Mouse (Mus musculus) ES-Bruce4 (cell line): ENCODE results near the gene Tchh. TPM values are rescaled to one million over a fixed set of nuclear protein-coding genes. Genes with fewer than 3 reads are reported as not detected.
"Not testable (repeated sequence)": the region's sequence is repeated elsewhere in the genome, so short reads cannot be mapped to it uniquely, and the experiment has no call there.

ENCODE experiments used
- H3K27ac ChIP-seq: 2 replicates; pipeline ENCODE4 v1.5.1; 2012; ENCODE audit warnings: low read length, inconsistent platforms; ENCODE audit not compliant: insufficient read depth
- H3K27me3 ChIP-seq: 2 replicates; pipeline ENCODE4 v1.6.1; 2012; ENCODE audit warnings: mild to moderate bottlenecking, low read length, inconsistent platforms; ENCODE audit not compliant: control insufficient read depth, poor library complexity, insufficient read depth, severe bottlenecking
- H3K36me3 ChIP-seq: 2 replicates; pipeline ENCODE4 v1.6.1; 2012; ENCODE audit warnings: inconsistent platforms, mild to moderate bottlenecking, low read length, moderate library complexity; ENCODE audit not compliant: control insufficient read depth, poor library complexity, insufficient read depth, severe bottlenecking
- H3K4me1 ChIP-seq: one replicate; pipeline ENCODE4 v1.8.1; 2011; ENCODE audit warnings: low read length; ENCODE audit not compliant: control insufficient read depth, insufficient read depth
- H3K4me3 ChIP-seq: 2 replicates; pipeline ENCODE4 v1.5.1; 2011; ENCODE audit warnings: low read depth, mild to moderate bottlenecking, low read length
- H3K9ac ChIP-seq: 2 replicates; pipeline ENCODE4 v1.6.1; 2012; ENCODE audit warnings: low read depth, mild to moderate bottlenecking, inconsistent platforms; ENCODE audit not compliant: poor library complexity, severe bottlenecking
- H3K9me3 ChIP-seq: replicated peaks from 2 replicates; pipeline ENCODE4 v1.6.1; 2012; ENCODE audit warnings: mild to moderate bottlenecking, low read length, inconsistent platforms; ENCODE audit not compliant: control insufficient read depth, poor library complexity, insufficient read depth, severe bottlenecking
- CTCF ChIP-seq: IDR thresholded peaks from one replicate; pipeline ENCODE4 v1.8.1; 2011; ENCODE audit warnings: low read depth, low read length
- EP300 ChIP-seq: IDR thresholded peaks from 2 replicates; pipeline ENCODE4 v1.6.1; 2011; ENCODE audit warnings: low read depth, low read length; ENCODE audit not compliant: insufficient read depth
- POLR2A ChIP-seq: IDR thresholded peaks from one replicate; pipeline ENCODE4 v1.8.1; 2011; ENCODE audit warnings: low read length; ENCODE audit not compliant: insufficient read depth
- polyA plus RNA-seq: library from polyadenylated mRNA; stranded (reverse); fragments of >200 nt; gene quantifications from 2 replicates; pipeline ENCODE4 v1.2.4, GENCODE M21; 2011; ENCODE audit warnings: low read depth; ENCODE audit not compliant: missing spikeins, insufficient read depth, insufficient read length

Gene Tchh
- polyA plus RNA-seq, 1 experiment = 1.6 TPM

- H3K36me3 ChIP-seq = no peaks in the 10 kb centered on the region
- H3K4me3 ChIP-seq = peak overlapping the region; percentile 73
- no peaks in the 10 kb centered on the region for H3K9me3 ChIP-seq
- H3K27ac ChIP-seq = no peak overlapping the region
- peak overlapping the region; percentile 23 for H3K9ac ChIP-seq
- peaks cover 7% of the 10 kb centered on the region; the same call in 1 of the 2 replicates for H3K27me3 ChIP-seq
- TF ChIP-seq EP300 (no peak), CTCF (no peak), POLR2A (no peak)
- no peaks in the 10 kb centered on the region for H3K4me1 ChIP-seq
Measured at GRCm38 (mm10) chr3:93443501-93444101, 1.5 kb downstream of the Tchh start.

DNA sequence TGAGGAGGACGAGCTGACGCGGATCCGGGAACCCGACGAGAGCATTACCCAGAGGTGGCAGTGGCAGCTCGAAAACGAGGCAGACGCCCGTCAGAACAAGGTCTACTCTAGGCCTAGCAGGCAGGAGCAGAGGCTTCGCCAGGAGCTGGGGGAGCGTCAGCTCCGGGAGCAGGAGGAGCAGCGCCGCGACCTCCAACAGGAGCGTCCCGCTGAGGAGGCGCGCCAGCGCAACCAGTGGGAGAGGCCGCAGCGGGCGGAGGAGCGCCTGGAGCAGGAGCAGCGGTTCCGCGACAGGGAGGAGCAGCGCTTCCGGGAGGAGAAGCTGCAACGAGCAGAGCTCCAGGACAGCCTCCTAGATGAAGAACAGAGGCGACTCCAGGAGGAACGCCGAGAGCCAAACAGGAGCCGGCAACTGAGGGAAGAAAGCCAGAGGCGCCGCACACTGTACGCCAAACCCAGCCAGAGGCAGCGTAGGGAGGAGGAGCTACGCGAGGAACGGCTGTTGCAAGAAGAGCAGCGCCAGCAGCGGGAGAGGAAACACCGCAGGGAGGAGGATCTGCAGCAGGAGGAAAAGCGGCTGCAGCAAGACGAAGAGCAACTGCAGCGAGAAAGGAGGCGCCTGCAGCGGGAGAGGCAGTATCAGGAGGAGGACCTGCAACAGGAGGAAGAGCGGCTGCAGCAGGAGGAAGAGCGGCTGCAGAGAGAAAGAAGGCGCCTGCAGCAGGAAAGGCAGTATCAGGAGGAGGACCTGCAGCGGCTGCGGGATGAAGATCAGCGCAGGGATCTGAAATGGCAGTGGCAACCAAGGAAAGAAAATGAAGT is 2.4 kb downstream of the Tchh start:
- no peak overlapping the region for H3K27ac ChIP-seq
- H3K27me3 ChIP-seq = peaks cover 7% of the 10 kb centered on the region; the same call in 1 of the 2 replicates
- TF ChIP-seq POLR2A = no peak
- TF ChIP-seq CTCF = no peak
- TF ChIP-seq EP300 = no peak

GRCm38 (mm10) chr3:93445165-93445705 is 3.1 kb downstream of the Tchh start:
- Histone ChIP-seq H3K27me3 (peaks cover 7% of the 10 kb centered on the region; the same call in 1 of the 2 replicates), H3K9ac (peak overlapping the region; percentile 16; the same call in 1 of the 2 replicates), H3K4me3 (peak overlapping the region; percentile 73), H3K9me3 (no peaks in the 10 kb centered on the region), H3K36me3 (no peaks in the 10 kb centered on the region), H3K27ac (no peak overlapping the region), H3K4me1 (no peaks in the 10 kb centered on the region)
- no peak for TF ChIP-seq CTCF
- no peak for TF ChIP-seq POLR2A
- TF ChIP-seq EP300 = no peak

More for the DNA sequence above, 2.4 kb downstream of the Tchh start:
- Histone ChIP-seq H3K4me1 (no peaks in the 10 kb centered on the region), H3K9ac (peak overlapping the region; percentile 23), H3K4me3 (peak overlapping the region; percentile 73), H3K36me3 (no peaks in the 10 kb centered on the region), H3K9me3 (no peaks in the 10 kb centered on the region)

- Histone ChIP-seq H3K9me3 (no peaks in the 10 kb centered on the region), H3K4me3 (peak overlapping the region; percentile 73), H3K36me3 (no peaks in the 10 kb centered on the region), H3K27me3 (peaks cover 5% of the 10 kb centered on the region; the same call in 1 of the 2 replicates), H3K9ac (peak overlapping the region; percentile 52), H3K27ac (no peak overlapping the region), H3K4me1 (no peaks in the 10 kb centered on the region)
- TF ChIP-seq CTCF (peak; percentile 23), POLR2A (no peak)
Measured at GRCm38 (mm10) chr3:93446128-93446755, 4.1 kb downstream of the Tchh start.

DNA sequence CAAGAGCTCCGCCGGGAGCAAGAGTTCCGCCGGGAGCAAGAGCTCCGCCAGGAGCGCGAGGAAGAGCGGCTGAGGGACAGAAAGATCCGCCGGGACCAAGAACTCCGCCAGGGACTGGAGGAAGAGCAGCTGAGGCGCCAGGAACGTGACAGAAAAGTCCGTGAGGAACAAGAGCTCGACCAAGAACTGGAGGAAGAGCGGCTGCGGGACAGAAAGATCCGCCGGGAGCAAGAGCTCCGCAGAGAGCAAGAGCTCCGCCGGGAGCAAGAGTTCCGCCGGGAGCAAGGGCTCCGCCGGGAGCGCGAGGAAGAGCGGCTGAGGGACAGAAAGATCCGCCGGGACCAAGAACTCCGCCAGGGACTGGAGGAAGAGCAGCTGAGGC is 4.6 kb downstream of the Tchh start:
- peak overlapping the region; percentile 73 for H3K4me3 ChIP-seq
- not testable (repeated sequence) for H3K4me1 ChIP-seq, H3K27me3 ChIP-seq, H3K36me3 ChIP-seq, H3K9me3 ChIP-seq, H3K27ac ChIP-seq
- H3K9ac ChIP-seq = peak overlapping the region; percentile 52
